Mouse (Mus musculus): ENCODE results near the gene Gm40193. TPM values are rescaled to one million over a fixed set of nuclear protein-coding genes. Genes with fewer than 3 reads are reported as not detected.

Gm40193 gene
- total RNA-seq (2023): not detected

GRCm38 (mm10) chr11:70532839-70533238, at the start of gene Gm40193:
Gene Gm40193, minus strand, starts transcription at chr11:70532939.

GRCm38 (mm10) chr11:70562287-70562994, 29.7 kb upstream of the Gm40193 start, which contains the start of gene Mink1:
Gene Mink1, plus strand, starts transcription at chr11:70562881.

GRCm38 (mm10) chr11:70539877-70540587, 7.3 kb upstream of the Gm40193 start, which contains the start of gene Pld2:
Gene Pld2, plus strand, starts transcription at chr11:70540064.

GRCm38 (mm10) chr11:70525184-70525678, 7.5 kb downstream of the Gm40193 start, which contains the start of gene Psmb6:
Gene Psmb6, plus strand, starts transcription at chr11:70525367.

GRCm38 (mm10) chr11:70518923-70519322, 13.8 kb downstream of the Gm40193 start, which contains the start of gene Gltpd2:
Gene Gltpd2, plus strand, starts transcription at chr11:70519196.

GRCm38 (mm10) chr11:70514288-70514687, 18.5 kb downstream of the Gm40193 start, which contains the start of gene Vmo1:
Gene Vmo1, minus strand, starts transcription at chr11:70514616.

GRCm38 (mm10) chr11:70504970-70505369, 27.8 kb downstream of the Gm40193 start, which contains the start of gene Tm4sf5:
Gene Tm4sf5, plus strand, starts transcription at chr11:70505244.

Other genes starting within 250 kb of the Gm40193 start
- 1 to 10 TPM in 1 of 2 experiments, under 1 TPM in 1; 0.62 to 1.0 TPM for gene Alox12e, start 210.3 kb downstream of the Gm40193 start, total RNA-seq (2023)
- 10 to 100 TPM in 1 of 2 experiments, 1 to 10 TPM in 1; 3.3 to 17.8 TPM for gene Alox15, start 180.9 kb downstream of the Gm40193 start, total RNA-seq (2023)
- 10 to 100 TPM; 17.1 to 20.1 TPM for gene Pelp1, start 122.9 kb downstream of the Gm40193 start, total RNA-seq (2023)
- gene Arrb2, start 100.3 kb downstream of the Gm40193 start, total RNA-seq (2023): 100 to 1,000 TPM; 791 to 868 TPM
- 10 to 100 TPM; 22.7 to 25.7 TPM for gene Med11, start 81.0 kb downstream of the Gm40193 start, total RNA-seq (2023)
- under 1 TPM in 1 of 2 experiments, not detected in 1; 0.57 TPM for gene Zmynd15, start 73.5 kb downstream of the Gm40193 start, total RNA-seq (2023)
- 1 to 10 TPM; 1.8 to 2.3 TPM for gene Cxcl16, start 73.0 kb downstream of the Gm40193 start, total RNA-seq (2023)
- not detected for gene Tm4sf5, start 27.7 kb downstream of the Gm40193 start, total RNA-seq (2023)
- not detected for gene Vmo1, start 18.3 kb downstream of the Gm40193 start, total RNA-seq (2023)
- not detected for gene Gltpd2, start 13.7 kb downstream of the Gm40193 start, total RNA-seq (2023)
- gene Psmb6, start 7.6 kb downstream of the Gm40193 start, total RNA-seq (2023): 10 to 100 TPM; 93.7 to 98.2 TPM
- gene Pld2, start 7.1 kb upstream of the Gm40193 start, total RNA-seq (2023): 1 to 10 TPM; 2.8 to 3.8 TPM
- gene Mink1, start 29.9 kb upstream of the Gm40193 start, total RNA-seq (2023): 10 to 100 TPM; 30.4 to 35.9 TPM
- not detected for gene 4930544D05Rik, start 82.9 kb upstream of the Gm40193 start, total RNA-seq (2023)
- gene Chrne, start 86.3 kb upstream of the Gm40193 start, total RNA-seq (2023): not detected
- gene Gp1ba, start 106.2 kb upstream of the Gm40193 start, total RNA-seq (2023): under 1 TPM; 0.44 to 0.92 TPM
- 100 to 1,000 TPM; 143 to 145 TPM for gene Rnf167, start 114.3 kb upstream of the Gm40193 start, total RNA-seq (2023)
- gene Slc25a11, start 114.5 kb upstream of the Gm40193 start, total RNA-seq (2023): 10 to 100 TPM; 88.4 to 89.0 TPM
- gene Pfn1, start 121.7 kb upstream of the Gm40193 start, total RNA-seq (2023): 1,000 to 10,000 TPM; 1,955 to 2,001 TPM
- 10 to 100 TPM in 1 of 2 experiments, 1 to 10 TPM in 1; 6.5 to 12.5 TPM for gene Eno3, start 124.3 kb upstream of the Gm40193 start, total RNA-seq (2023)
- 10 to 100 TPM; 34.4 to 37.7 TPM for gene Spag7, start 136.5 kb upstream of the Gm40193 start, total RNA-seq (2023)
- 10 to 100 TPM; 62.9 to 65.1 TPM for gene Camta2, start 155.2 kb upstream of the Gm40193 start, total RNA-seq (2023)
- not detected for gene Inca1, start 167.2 kb upstream of the Gm40193 start, total RNA-seq (2023)
- gene Kif1c, start 167.6 kb upstream of the Gm40193 start, total RNA-seq (2023): 10 to 100 TPM; 25.3 to 29.9 TPM
- under 1 TPM; 0.51 to 0.70 TPM for gene Zfp3, start 231.3 kb upstream of the Gm40193 start, total RNA-seq (2023)

Data from neutrophil, adult 83 days (primary cell).